Mouse (Mus musculus) midbrain, embryonic 14.5 days (tissue): ENCODE results near the gene Thumpd3. TPM values are rescaled to one million over a fixed set of nuclear protein-coding genes. Genes with fewer than 3 reads are reported as not detected.

ENCODE experiments used
- ATAC-seq: fragments of 200-750 bp; cut with Nextera tagmentation; 2 replicates; pipeline ENCODE4 v1.8.0; 2017; ENCODE audit warnings: moderate number of reproducible peaks, moderate library complexity; ENCODE audit not compliant: low FRiP score, low TSS enrichment
- DNase-seq: peaks from one replicate; pipeline ENCODE4 v3.0.0-alpha.2; 2015
- H3K27ac ChIP-seq: fragments of 300-500 bp; sonication (generic); replicated peaks from 2 replicates; pipeline ENCODE4 v1.5.1; 2014; ENCODE audit warnings: mild to moderate bottlenecking, low read depth, low read length, moderate library complexity
- H3K27me3 ChIP-seq: fragments of 300-500 bp; sonication (generic); 2 replicates; pipeline ENCODE4 v1.6.1; 2014; ENCODE audit warnings: low read length, control low read depth, mixed read lengths; ENCODE audit not compliant: control insufficient read depth, insufficient read depth
- H3K36me3 ChIP-seq: fragments of 300-500 bp; sonication (generic); 2 replicates; pipeline ENCODE4 v1.6.1; 2014; ENCODE audit warnings: low read length, control low read depth; ENCODE audit not compliant: control insufficient read depth, insufficient read depth
- H3K4me1 ChIP-seq: fragments of 300-500 bp; sonication (generic); 2 replicates; pipeline ENCODE4 v1.6.1; 2014; ENCODE audit warnings: mild to moderate bottlenecking, antibody characterized with exemption, low read length, control low read depth; ENCODE audit not compliant: control insufficient read depth, insufficient read depth
- H3K4me2 ChIP-seq: fragments of 300-500 bp; sonication (generic); 2 replicates; pipeline ENCODE4 v1.6.1; 2014; ENCODE audit warnings: mild to moderate bottlenecking, low read length, moderate library complexity
- H3K4me3 ChIP-seq: fragments of 300-500 bp; sonication (generic); replicated peaks from 2 replicates; pipeline ENCODE4 v1.5.1; 2014; ENCODE audit warnings: low read depth, low read length
- H3K9ac ChIP-seq: fragments of 300-500 bp; sonication (generic); replicated peaks from 2 replicates; pipeline ENCODE4 v1.6.1; 2014; ENCODE audit warnings: mild to moderate bottlenecking, low read length, moderate library complexity
- H3K9me3 ChIP-seq: fragments of 300-500 bp; sonication (generic); 2 replicates; pipeline ENCODE4 v1.6.1; 2016; ENCODE audit warnings: low read length, control low read depth, mixed read lengths; ENCODE audit not compliant: control insufficient read depth
- WGBS: fragments of 180-500 bp; shearing (Covaris S2); extraction: QIAGEN DNeasy Blood & Tissue Kit; methylation state at CpG from one replicate; pipeline ENCODE4 v1.1.7; 2014; 5-methylcytosine and 5-hydroxymethylcytosine counted together
- polyA plus RNA-seq: library from polyadenylated mRNA; unstranded; fragments of >200 nt; fragmentation: Nextera tagmentation; extraction: Ambion mirVana; gene quantifications from 2 replicates; pipeline ENCODE4 v1.2.1, GENCODE M21; 2014

The Thumpd3 gene
- 48.3 and 50.0 TPM in 2 replicates for polyA plus RNA-seq

- WGBS = under 1% methylated on average over 59 of the region's 59 CpGs
- H3K4me3 ChIP-seq = peak within 1 kb of the TSS; percentile 77
Observed at GRCm38 (mm10) chr6:113046041-113046975, at the start of gene Thumpd3. TSS of gene Thumpd3 (plus strand) at chr6:113046225.

GRCm38 (mm10) chr6:112999199-112999598 is 46.8 kb upstream of the Thumpd3 start:
- Histone ChIP-seq H3K27me3 (no peaks in the 10 kb centered on the region), H3K4me2 (no peak overlapping the region), H3K36me3 (no peaks in the 10 kb centered on the region), H3K4me1 (peaks cover 4% of the 10 kb centered on the region; the same call in 1 of the 2 replicates), H3K9me3 (no peaks in the 10 kb centered on the region), H3K27ac (no peak overlapping the region), H3K4me3 (no peak overlapping the region), H3K9ac (no peak overlapping the region)
- WGBS = 50% methylated on average over 2 of the region's 2 CpGs
- ATAC-seq (no peak), DNase-seq (no peak)

More at GRCm38 (mm10) chr6:113046041-113046975, at the start of gene Thumpd3:
- Histone ChIP-seq H3K4me1 (peaks cover 13% of the 10 kb centered on the region), H3K36me3 (peaks cover 23% of the 10 kb centered on the region), H3K27ac (peak within 1 kb of the TSS; percentile 85), H3K4me2 (peak within 1 kb of the TSS; percentile 99), H3K9me3 (no peaks in the 10 kb centered on the region), H3K27me3 (no peaks in the 10 kb centered on the region), H3K9ac (peak within 1 kb of the TSS; percentile 74)
- DNase-seq (peak; percentile 99), ATAC-seq (peak; percentile 100)

GRCm38 (mm10) chr6:113000666-113001287 is 45.2 kb upstream of the Thumpd3 start:
- ATAC-seq (peak; percentile 91), DNase-seq (peak; percentile 96)
- no peak overlapping the region; the same call in 1 of the 2 replicates for H3K27ac ChIP-seq
- no peaks in the 10 kb centered on the region for H3K9me3 ChIP-seq
- no peaks in the 10 kb centered on the region for H3K27me3 ChIP-seq
- no peaks in the 10 kb centered on the region for H3K36me3 ChIP-seq
- WGBS = 25% methylated on average over 11 of the region's 11 CpGs
- H3K4me2 ChIP-seq = peak overlapping the region; percentile 33
- H3K4me3 ChIP-seq = no peak overlapping the region
- peaks cover 4% of the 10 kb centered on the region; the same call in 1 of the 2 replicates for H3K4me1 ChIP-seq
- no peak overlapping the region; the same call in 1 of the 2 replicates for H3K9ac ChIP-seq

- H3K9ac ChIP-seq = no peak overlapping the region
- no peaks in the 10 kb centered on the region for H3K36me3 ChIP-seq
- 79% methylated on average over 12 of the region's 12 CpGs for WGBS
- H3K4me1 ChIP-seq = peaks cover 4% of the 10 kb centered on the region; the same call in 1 of the 2 replicates
- ATAC-seq (no peak), DNase-seq (no peak)
- H3K4me3 ChIP-seq = no peak overlapping the region
- H3K27ac ChIP-seq = no peak overlapping the region
- no peaks in the 10 kb centered on the region for H3K27me3 ChIP-seq
- H3K4me2 ChIP-seq = no peak overlapping the region
- H3K9me3 ChIP-seq = no peaks in the 10 kb centered on the region
Observed at GRCm38 (mm10) chr6:113001719-113002118, 44.3 kb upstream of the Thumpd3 start.

GRCm38 (mm10) chr6:113003313-113004111 is 42.5 kb upstream of the Thumpd3 start:
- Histone ChIP-seq H3K9ac (no peak overlapping the region), H3K27me3 (no peaks in the 10 kb centered on the region), H3K4me3 (no peak overlapping the region), H3K27ac (no peak overlapping the region), H3K4me2 (no peak overlapping the region), H3K9me3 (peaks cover 2% of the 10 kb centered on the region; the same call in 1 of the 2 replicates), H3K36me3 (no peaks in the 10 kb centered on the region), H3K4me1 (peaks cover 4% of the 10 kb centered on the region; the same call in 1 of the 2 replicates)
- 90% methylated on average over 10 of the region's 10 CpGs for WGBS
- DNase-seq (no peak), ATAC-seq (no peak)

- H3K4me1 ChIP-seq = no peaks in the 10 kb centered on the region
- H3K27ac ChIP-seq = no peak overlapping the region
- WGBS = 62% methylated on average over 2 of the region's 2 CpGs
- no peak overlapping the region for H3K4me3 ChIP-seq
- no peak overlapping the region for H3K4me2 ChIP-seq
- DNase-seq = no peak
- H3K9me3 ChIP-seq = peaks cover 2% of the 10 kb centered on the region; the same call in 1 of the 2 replicates
- H3K36me3 ChIP-seq = no peaks in the 10 kb centered on the region
- H3K9ac ChIP-seq = no peak overlapping the region
- ATAC-seq = no peak
- no peaks in the 10 kb centered on the region for H3K27me3 ChIP-seq
Observed at GRCm38 (mm10) chr6:113006833-113007232, 39.2 kb upstream of the Thumpd3 start.

- Histone ChIP-seq H3K4me1 (peaks cover 20% of the 10 kb centered on the region), H3K4me2 (no peak overlapping the region), H3K4me3 (no peak overlapping the region), H3K9me3 (peaks cover 2% of the 10 kb centered on the region; the same call in 1 of the 2 replicates), H3K27ac (peak overlapping the region; percentile 69), H3K27me3 (no peaks in the 10 kb centered on the region), H3K9ac (no peak overlapping the region), H3K36me3 (no peaks in the 10 kb centered on the region)
- 17% methylated on average over 2 of the region's 2 CpGs for WGBS
- ATAC-seq = no peak
- no peak for DNase-seq
Observed at GRCm38 (mm10) chr6:113011886-113012285, 34.1 kb upstream of the Thumpd3 start.

- WGBS = 2% methylated on average over 6 of the region's 6 CpGs
- no peaks in the 10 kb centered on the region for H3K36me3 ChIP-seq
- DNase-seq = peak; percentile 79
- no peaks in the 10 kb centered on the region for H3K27me3 ChIP-seq
- no peak overlapping the region for H3K9ac ChIP-seq
- ATAC-seq = peak; percentile 84
- H3K4me2 ChIP-seq = no peak overlapping the region
- H3K9me3 ChIP-seq = peaks cover 2% of the 10 kb centered on the region; the same call in 1 of the 2 replicates
- H3K4me1 ChIP-seq = peaks cover 23% of the 10 kb centered on the region
- peak overlapping the region; percentile 69 for H3K27ac ChIP-seq
- no peak overlapping the region for H3K4me3 ChIP-seq
Observed at GRCm38 (mm10) chr6:113012495-113012941, 33.5 kb upstream of the Thumpd3 start.
